Mouse (Mus musculus) megakaryocyte, embryonic 14.5 days (primary cell): ENCODE data around the gene Fam217a. TPM values are rescaled to one million over a fixed set of nuclear protein-coding genes. Genes with fewer than 3 reads are reported as not detected.
"Not testable (repeated sequence)": the region's sequence is repeated elsewhere in the genome, so short reads cannot be mapped to it uniquely, and the experiment has no call there.

ENCODE experiments used
- H3K27me3 ChIP-seq: replicated peaks from 2 replicates; pipeline ENCODE3; 2012; ENCODE audit warnings: inconsistent platforms
- H3K36me3 ChIP-seq: replicated peaks from 2 replicates; pipeline ENCODE3; 2012; ENCODE audit warnings: low read length, inconsistent platforms, mixed read lengths
- H3K4me1 ChIP-seq: 2 replicates; pipeline ENCODE4 v1.6.1; 2012; ENCODE audit warnings: inconsistent platforms
- H3K4me3 ChIP-seq: replicated peaks from 2 replicates; pipeline ENCODE3; 2012; ENCODE audit warnings: moderate library complexity, mild to moderate bottlenecking, inconsistent platforms
- H3K9me3 ChIP-seq: 2 replicates; pipeline ENCODE4 v1.6.1; 2012; ENCODE audit warnings: inconsistent platforms
- FLI1 ChIP-seq: IDR thresholded peaks from 2 replicates; pipeline ENCODE4 v1.6.1; 2012; ENCODE audit warnings: low read length, inconsistent platforms, mixed read lengths
- GATA1 ChIP-seq: IDR thresholded peaks from 3 replicates; pipeline ENCODE4 v1.6.1; 2012; ENCODE audit warnings: mixed read lengths, low read length, inconsistent platforms, borderline replicate concordance
- polyA plus RNA-seq: library from polyadenylated mRNA; stranded (reverse); fragments of >175 nt; gene quantifications from 2 replicates; pipeline ENCODE4 v1.2.3, GENCODE M21; 2012; ENCODE audit warnings: low replicate concordance; ENCODE audit not compliant: insufficient read depth

The Fam217a gene
- polyA plus RNA-seq, 1 experiment, result not detected

- no peaks in the 10 kb centered on the region for H3K4me1 ChIP-seq
- H3K4me3 ChIP-seq, result no peak overlapping the region
- TF ChIP-seq FLI1, result no peak
- TF ChIP-seq GATA1, result no peak
- H3K9me3 ChIP-seq, result peaks cover 8% of the 10 kb centered on the region
- H3K36me3 ChIP-seq, result no peaks in the 10 kb centered on the region
- H3K27me3 ChIP-seq, result peaks cover 14% of the 10 kb centered on the region
Measured at GRCm38 (mm10) chr13:34956901-34957300, 32.8 kb upstream of the Fam217a start.

- H3K27me3 ChIP-seq, H3K4me1 ChIP-seq, H3K9me3 ChIP-seq, H3K36me3 ChIP-seq, H3K4me3 ChIP-seq: not testable (repeated sequence)
Measured at GRCm38 (mm10) chr13:34951437-34951836, 27.3 kb upstream of the Fam217a start.

GRCm38 (mm10) chr13:34942370-34942769 lies 18.3 kb upstream of the Fam217a start:
- TF ChIP-seq FLI1 (no peak), GATA1 (no peak)
- Histone ChIP-seq H3K4me1 (no peaks in the 10 kb centered on the region), H3K36me3 (no peaks in the 10 kb centered on the region)

GRCm38 (mm10) chr13:34934931-34935644 lies 11.0 kb upstream of the Fam217a start:
- TF ChIP-seq GATA1 (no peak), FLI1 (no peak)
- H3K36me3 ChIP-seq, result no peaks in the 10 kb centered on the region

More at GRCm38 (mm10) chr13:34942370-34942769, 18.3 kb upstream of the Fam217a start:
- no peak overlapping the region for H3K4me3 ChIP-seq
- no peaks in the 10 kb centered on the region for H3K27me3 ChIP-seq
- peaks cover 14% of the 10 kb centered on the region for H3K9me3 ChIP-seq

GRCm38 (mm10) chr13:34916520-34917167 lies 7.5 kb downstream of the Fam217a start:
- TF ChIP-seq FLI1 (no peak), GATA1 (no peak)
- Histone ChIP-seq H3K36me3 (no peaks in the 10 kb centered on the region), H3K4me1 (peaks cover 8% of the 10 kb centered on the region), H3K9me3 (no peaks in the 10 kb centered on the region), H3K27me3 (peaks cover 4% of the 10 kb centered on the region), H3K4me3 (no peak overlapping the region)

More at GRCm38 (mm10) chr13:34934931-34935644, 11.0 kb upstream of the Fam217a start:
- peaks cover 20% of the 10 kb centered on the region for H3K9me3 ChIP-seq
- no peaks in the 10 kb centered on the region for H3K4me1 ChIP-seq
- H3K4me3 ChIP-seq, result no peak overlapping the region
- peaks cover 4% of the 10 kb centered on the region for H3K27me3 ChIP-seq

GRCm38 (mm10) chr13:34914614-34915013 lies 9.5 kb downstream of the Fam217a start:
- Histone ChIP-seq H3K4me3 (peak overlapping the region; percentile 7), H3K9me3 (no peaks in the 10 kb centered on the region), H3K36me3 (no peaks in the 10 kb centered on the region), H3K27me3 (peaks cover 4% of the 10 kb centered on the region), H3K4me1 (peaks cover 8% of the 10 kb centered on the region)
- TF ChIP-seq GATA1, result no peak
- TF ChIP-seq FLI1, result no peak

- no peak for TF ChIP-seq FLI1
- TF ChIP-seq GATA1, result no peak
- H3K4me1 ChIP-seq, result no peaks in the 10 kb centered on the region
- peaks cover 100% of the 10 kb centered on the region for H3K36me3 ChIP-seq
- no peaks in the 10 kb centered on the region for H3K9me3 ChIP-seq
- no peak overlapping the region for H3K4me3 ChIP-seq
- H3K27me3 ChIP-seq, result no peaks in the 10 kb centered on the region
Measured at GRCm38 (mm10) chr13:34892871-34893270, 31.2 kb downstream of the Fam217a start.

- H3K4me3 ChIP-seq, result peak overlapping the region; percentile 97
- H3K27me3 ChIP-seq, result no peaks in the 10 kb centered on the region
- no peaks in the 10 kb centered on the region for H3K9me3 ChIP-seq
- no peak for TF ChIP-seq GATA1
- no peak for TF ChIP-seq FLI1
- peaks cover 43% of the 10 kb centered on the region for H3K4me1 ChIP-seq
- peaks cover 18% of the 10 kb centered on the region for H3K36me3 ChIP-seq
Measured at GRCm38 (mm10) chr13:34876481-34876880, 47.6 kb downstream of the Fam217a start.

GRCm38 (mm10) chr13:34875741-34876445 lies 48.2 kb downstream of the Fam217a start:
- Histone ChIP-seq H3K4me1 (peaks cover 38% of the 10 kb centered on the region), H3K4me3 (peak overlapping the region; percentile 97), H3K27me3 (no peaks in the 10 kb centered on the region), H3K9me3 (no peaks in the 10 kb centered on the region), H3K36me3 (peaks cover 13% of the 10 kb centered on the region)
- TF ChIP-seq FLI1 (no peak), GATA1 (no peak)

- Histone ChIP-seq H3K36me3 (peaks cover 8% of the 10 kb centered on the region), H3K4me3 (peak within 1 kb of the TSS; percentile 97), H3K4me1 (peaks cover 33% of the 10 kb centered on the region), H3K9me3 (no peaks in the 10 kb centered on the region), H3K27me3 (no peaks in the 10 kb centered on the region)
- no peak for TF ChIP-seq FLI1
- TF ChIP-seq GATA1, result no peak
Measured at GRCm38 (mm10) chr13:34875166-34875710, 48.9 kb downstream of the Fam217a start, which contains the start of gene Prpf4b. Prpf4b (plus strand) TSS chr13:34875302.

GRCm38 (mm10) chr13:34874736-34875135 lies 49.4 kb downstream of the Fam217a start:
- Histone ChIP-seq H3K4me3 (peak overlapping the region; percentile 97), H3K4me1 (peaks cover 32% of the 10 kb centered on the region)
- H3K9me3 ChIP-seq, H3K27me3 ChIP-seq, H3K36me3 ChIP-seq: not testable (repeated sequence)
